Mouse (Mus musculus): Measurements from ENCODE around the gene Tmem178. TPM values are rescaled to one million over a fixed set of nuclear protein-coding genes. Genes with fewer than 3 reads are reported as not detected.

Tmem178 gene
- polyA plus RNA-seq (2016; fragmentation: Nextera tagmentation; extraction: Ambion mirVana): 5.8 and 7.5 TPM in 2 replicates

GRCm38 (mm10) chr17:80944530-80945198 is at the start of gene Tmem178:
TSS of gene Tmem178 (plus strand) at chr17:80944632.
- under 1% methylated on average over 63 of the region's 84 CpGs for WGBS
- no peaks in the 10 kb centered on the region for H3K36me3 ChIP-seq
- H3K4me2 ChIP-seq (replicated peaks): peak within 1 kb of the TSS; percentile 96
- H3K9ac ChIP-seq: peak within 1 kb of the TSS; percentile 61
- H3K4me1 ChIP-seq: no peaks in the 10 kb centered on the region
- peak within 1 kb of the TSS; percentile 68 for H3K4me3 ChIP-seq
- ATAC-seq (ENCODE audit: insufficient number of reproducible peaks, insufficient read depth, low FRiP score, low TSS enrichment): peak; percentile 47
- H3K9me3 ChIP-seq: no peaks in the 10 kb centered on the region
- peaks cover 39% of the 10 kb centered on the region for H3K27me3 ChIP-seq
- no peak within 1 kb of the TSS for H3K27ac ChIP-seq

- Histone ChIP-seq H3K9me3 (no peaks in the 10 kb centered on the region), H3K27me3 (no peaks in the 10 kb centered on the region), H3K27ac (no peak overlapping the region), H3K4me2 (replicated peaks) (no peak overlapping the region), H3K36me3 (no peaks in the 10 kb centered on the region), H3K4me3 (no peak overlapping the region), H3K9ac (no peak overlapping the region), H3K4me1 (peaks cover 9% of the 10 kb centered on the region; the same call in 1 of the 2 replicates)
- WGBS: 44% methylated on average over 2 of the region's 2 CpGs
- ATAC-seq (ENCODE audit: insufficient number of reproducible peaks, insufficient read depth, low FRiP score, low TSS enrichment): no peak
These were observed 48.0 kb upstream of the Tmem178 start for GRCm38 (mm10) chr17:80896481-80896880.

GRCm38 (mm10) chr17:80897709-80898440 is 46.6 kb upstream of the Tmem178 start:
- H3K4me2 ChIP-seq (replicated peaks): no peak overlapping the region
- no peak for ATAC-seq (ENCODE audit: insufficient number of reproducible peaks, insufficient read depth, low FRiP score, low TSS enrichment)
- H3K4me1 ChIP-seq: peaks cover 9% of the 10 kb centered on the region; the same call in 1 of the 2 replicates
- no peaks in the 10 kb centered on the region for H3K27me3 ChIP-seq
- H3K9ac ChIP-seq: no peak overlapping the region
- WGBS: 76% methylated on average over 9 of the region's 9 CpGs
- H3K27ac ChIP-seq: no peak overlapping the region
- no peak overlapping the region for H3K4me3 ChIP-seq
- H3K36me3 ChIP-seq: no peaks in the 10 kb centered on the region
- no peaks in the 10 kb centered on the region for H3K9me3 ChIP-seq

DNA sequence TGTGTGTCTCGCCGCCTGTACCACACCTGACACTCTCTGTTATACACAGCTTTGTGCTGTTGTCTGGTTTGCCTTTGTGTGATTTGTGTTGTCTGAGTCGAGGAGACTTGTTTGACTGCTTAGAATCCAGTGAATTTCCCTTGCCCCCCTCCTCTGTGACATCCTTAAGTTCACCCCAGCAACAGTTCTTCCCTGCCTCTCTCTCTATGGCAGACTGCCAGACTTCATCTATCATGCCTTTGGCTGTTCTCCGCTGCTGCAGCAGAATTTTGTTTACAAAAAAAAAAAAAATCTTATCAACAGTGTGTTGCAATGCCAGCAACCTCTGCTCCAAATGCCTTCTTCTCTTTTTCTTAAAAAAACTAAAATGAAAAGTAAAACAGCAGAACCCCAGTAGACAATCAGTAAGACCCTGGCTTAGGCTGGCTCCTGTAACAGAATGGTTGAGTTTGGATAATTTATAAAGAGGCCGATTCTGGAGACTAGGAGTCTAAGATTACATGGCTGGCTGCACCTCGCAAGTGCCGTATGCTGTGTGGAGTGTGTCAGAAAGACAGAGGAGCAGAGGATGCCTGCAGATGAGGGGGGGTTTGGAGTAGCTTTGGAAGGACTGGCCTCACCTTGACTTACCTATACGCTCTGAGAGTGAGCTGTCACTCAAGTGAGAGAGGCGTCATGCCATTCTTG is 44.8 kb upstream of the Tmem178 start:
- H3K27ac ChIP-seq: peak overlapping the region; percentile 51; the same call in 1 of the 2 replicates

GRCm38 (mm10) chr17:80900200-80900520 is 44.3 kb upstream of the Tmem178 start:
- peak overlapping the region; percentile 51; the same call in 1 of the 2 replicates for H3K27ac ChIP-seq
- WGBS: 87% methylated on average over 2 of the region's 2 CpGs
- H3K4me1 ChIP-seq: peaks cover 9% of the 10 kb centered on the region; the same call in 1 of the 2 replicates
- H3K36me3 ChIP-seq: no peaks in the 10 kb centered on the region
- no peaks in the 10 kb centered on the region for H3K27me3 ChIP-seq
- peak; percentile 47; the same call in 1 of the 2 replicates for ATAC-seq (ENCODE audit: insufficient number of reproducible peaks, insufficient read depth, low FRiP score, low TSS enrichment)
- no peak overlapping the region for H3K4me3 ChIP-seq
- H3K4me2 ChIP-seq (replicated peaks): no peak overlapping the region
- no peak overlapping the region for H3K9ac ChIP-seq
- H3K9me3 ChIP-seq: no peaks in the 10 kb centered on the region

More for the DNA sequence above, 44.8 kb upstream of the Tmem178 start:
- Histone ChIP-seq H3K4me1 (peaks cover 9% of the 10 kb centered on the region; the same call in 1 of the 2 replicates), H3K27me3 (no peaks in the 10 kb centered on the region), H3K4me3 (no peak overlapping the region), H3K36me3 (no peaks in the 10 kb centered on the region), H3K4me2 (replicated peaks) (no peak overlapping the region), H3K9me3 (no peaks in the 10 kb centered on the region), H3K9ac (no peak overlapping the region)
- WGBS: 53% methylated on average over 9 of the region's 9 CpGs
- ATAC-seq (ENCODE audit: insufficient number of reproducible peaks, insufficient read depth, low FRiP score, low TSS enrichment): peak; percentile 67; the same call in 1 of the 2 replicates

DNA sequence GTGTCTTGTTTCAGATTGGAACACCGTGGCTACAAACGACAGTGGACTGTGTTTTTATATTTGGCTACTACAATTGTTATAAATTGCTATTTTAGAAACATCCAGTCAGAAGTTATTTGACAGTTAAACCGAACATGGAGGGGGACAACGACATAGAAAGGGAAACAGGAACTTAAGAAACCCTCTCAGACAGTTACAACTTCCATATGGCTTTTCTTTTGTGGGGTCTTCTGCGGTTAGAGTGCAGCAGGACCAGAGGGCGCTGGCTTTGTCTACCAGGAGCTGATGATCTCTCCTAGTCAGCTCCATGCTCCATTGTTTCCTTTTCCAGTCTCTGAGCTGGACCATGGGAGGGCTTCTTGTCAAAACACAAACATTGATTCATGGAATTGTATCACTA is 42.5 kb upstream of the Tmem178 start:
- H3K4me1 ChIP-seq: peaks cover 9% of the 10 kb centered on the region; the same call in 1 of the 2 replicates
- WGBS: 72% methylated on average over 6 of the region's 6 CpGs
- no peak for ATAC-seq (ENCODE audit: insufficient number of reproducible peaks, insufficient read depth, low FRiP score, low TSS enrichment)
- no peak overlapping the region for H3K4me3 ChIP-seq
- no peaks in the 10 kb centered on the region for H3K27me3 ChIP-seq
- no peak overlapping the region for H3K4me2 ChIP-seq (replicated peaks)
- H3K9ac ChIP-seq: no peak overlapping the region
- no peaks in the 10 kb centered on the region for H3K36me3 ChIP-seq
- H3K27ac ChIP-seq: no peak overlapping the region
- no peaks in the 10 kb centered on the region for H3K9me3 ChIP-seq

DNA sequence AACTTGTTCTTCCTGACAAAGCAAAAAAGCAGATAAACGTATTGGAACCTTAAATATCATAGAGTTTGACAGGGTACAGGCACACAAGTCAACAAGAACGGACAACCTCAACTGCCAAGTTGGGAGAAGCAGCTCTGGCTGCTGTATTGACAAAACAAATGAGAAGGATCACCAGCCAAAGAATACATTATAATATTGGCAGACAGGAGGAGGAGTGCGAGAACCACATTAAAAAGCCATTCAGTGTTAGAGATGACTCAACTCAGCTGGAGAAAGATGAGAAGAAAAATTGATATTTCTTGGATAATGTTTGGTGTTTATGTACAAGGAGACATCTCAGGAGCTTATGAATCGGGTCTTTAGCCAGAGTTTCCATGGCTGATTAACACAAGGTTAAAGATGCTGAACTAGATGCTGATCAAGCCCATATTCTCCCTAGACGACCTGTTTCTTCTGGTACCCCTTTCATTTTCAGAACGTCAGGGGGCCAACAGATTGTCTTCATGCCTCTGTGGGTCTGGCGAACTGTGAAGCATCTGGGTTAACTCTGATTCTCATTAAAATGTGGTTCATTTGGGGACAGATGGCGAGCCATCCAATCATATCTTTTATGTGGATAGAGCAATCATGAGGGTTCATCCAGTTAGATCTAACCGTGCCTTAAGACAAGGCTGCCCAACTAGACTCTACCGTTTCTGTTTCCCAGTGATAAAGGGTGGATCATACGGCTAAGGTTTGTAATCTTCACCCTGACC is 41.1 kb upstream of the Tmem178 start:
- no peak overlapping the region for H3K4me2 ChIP-seq (replicated peaks)
- H3K36me3 ChIP-seq: no peaks in the 10 kb centered on the region
- no peak overlapping the region for H3K9ac ChIP-seq
- H3K4me3 ChIP-seq: no peak overlapping the region
- 87% methylated on average over 11 of the region's 11 CpGs for WGBS
- no peaks in the 10 kb centered on the region for H3K27me3 ChIP-seq
- no peak for ATAC-seq (ENCODE audit: insufficient number of reproducible peaks, insufficient read depth, low FRiP score, low TSS enrichment)
- no peak overlapping the region for H3K27ac ChIP-seq
- H3K4me1 ChIP-seq: peaks cover 9% of the 10 kb centered on the region; the same call in 1 of the 2 replicates
- H3K9me3 ChIP-seq: no peaks in the 10 kb centered on the region

- no peak overlapping the region for H3K27ac ChIP-seq
- no peak overlapping the region for H3K4me2 ChIP-seq (replicated peaks)
- ATAC-seq (ENCODE audit: insufficient number of reproducible peaks, insufficient read depth, low FRiP score, low TSS enrichment): no peak
- WGBS: 75% methylated on average over 5 of the region's 5 CpGs
- no peaks in the 10 kb centered on the region for H3K36me3 ChIP-seq
- H3K9me3 ChIP-seq: no peaks in the 10 kb centered on the region
- H3K4me3 ChIP-seq: no peak overlapping the region
- H3K9ac ChIP-seq: no peak overlapping the region
- no peaks in the 10 kb centered on the region for H3K27me3 ChIP-seq
- H3K4me1 ChIP-seq: peaks cover 4% of the 10 kb centered on the region; the same call in 1 of the 2 replicates
These were observed 40.4 kb upstream of the Tmem178 start for GRCm38 (mm10) chr17:80904061-80904460.

GRCm38 (mm10) chr17:80915666-80916065 is 28.8 kb upstream of the Tmem178 start:
- Histone ChIP-seq H3K4me1 (no peaks in the 10 kb centered on the region), H3K4me2 (replicated peaks) (no peak overlapping the region), H3K27me3 (no peaks in the 10 kb centered on the region), H3K36me3 (no peaks in the 10 kb centered on the region), H3K9ac (no peak overlapping the region), H3K9me3 (no peaks in the 10 kb centered on the region), H3K27ac (no peak overlapping the region), H3K4me3 (no peak overlapping the region)
- 97% methylated on average over 2 of the region's 2 CpGs for WGBS
- no peak for ATAC-seq (ENCODE audit: insufficient number of reproducible peaks, insufficient read depth, low FRiP score, low TSS enrichment)

DNA sequence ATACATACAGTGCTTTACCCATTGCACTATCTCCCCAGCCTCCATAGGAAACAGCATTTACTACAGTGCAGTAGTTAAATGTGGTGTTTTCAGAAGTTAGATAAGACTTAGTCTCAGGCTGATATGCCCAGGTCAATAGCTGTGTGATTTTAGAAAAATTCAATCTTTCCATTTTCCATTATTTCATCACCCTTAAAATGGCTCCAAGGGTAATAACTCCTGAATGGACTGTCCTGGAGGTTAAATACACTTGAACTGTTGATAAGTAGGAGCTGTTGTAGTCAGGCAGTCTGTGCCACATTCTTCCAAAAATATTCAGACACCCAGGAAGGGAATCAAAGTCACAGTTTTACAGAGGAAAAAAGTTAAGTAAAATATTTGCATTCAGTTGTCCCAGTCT is 25.2 kb upstream of the Tmem178 start:
- no peaks in the 10 kb centered on the region for H3K9me3 ChIP-seq
- no peaks in the 10 kb centered on the region for H3K36me3 ChIP-seq
- H3K9ac ChIP-seq: no peak overlapping the region
- no peak overlapping the region for H3K4me3 ChIP-seq
- H3K4me1 ChIP-seq: no peaks in the 10 kb centered on the region
- no peak overlapping the region for H3K4me2 ChIP-seq (replicated peaks)
- H3K27me3 ChIP-seq: no peaks in the 10 kb centered on the region
- ATAC-seq (ENCODE audit: insufficient number of reproducible peaks, insufficient read depth, low FRiP score, low TSS enrichment): no peak
- no peak overlapping the region for H3K27ac ChIP-seq
